Mouse (Mus musculus) bone marrow macrophage, adult 2 months (primary cell): ENCODE data around the gene Bcar1.

Experiments used
- CTCF ChIP-seq: IDR thresholded peaks from 2 replicates; pipeline ENCODE4 v1.5.1; 2012; ENCODE audit warnings: low read depth, mild to moderate bottlenecking, low read length, moderate library complexity
- POLR2A ChIP-seq: IDR thresholded peaks from 2 replicates; pipeline ENCODE4 v1.6.1; 2012; ENCODE audit warnings: mild to moderate bottlenecking, low read depth, low read length, borderline replicate concordance

GRCm38 (mm10) chr8:111779690-111780089 lies 36.1 kb upstream of the Bcar1 start:
- TF ChIP-seq POLR2A (no peak), CTCF (no peak)
